Mouse (Mus musculus): ENCODE results near the gene Lsm7.

DNA sequence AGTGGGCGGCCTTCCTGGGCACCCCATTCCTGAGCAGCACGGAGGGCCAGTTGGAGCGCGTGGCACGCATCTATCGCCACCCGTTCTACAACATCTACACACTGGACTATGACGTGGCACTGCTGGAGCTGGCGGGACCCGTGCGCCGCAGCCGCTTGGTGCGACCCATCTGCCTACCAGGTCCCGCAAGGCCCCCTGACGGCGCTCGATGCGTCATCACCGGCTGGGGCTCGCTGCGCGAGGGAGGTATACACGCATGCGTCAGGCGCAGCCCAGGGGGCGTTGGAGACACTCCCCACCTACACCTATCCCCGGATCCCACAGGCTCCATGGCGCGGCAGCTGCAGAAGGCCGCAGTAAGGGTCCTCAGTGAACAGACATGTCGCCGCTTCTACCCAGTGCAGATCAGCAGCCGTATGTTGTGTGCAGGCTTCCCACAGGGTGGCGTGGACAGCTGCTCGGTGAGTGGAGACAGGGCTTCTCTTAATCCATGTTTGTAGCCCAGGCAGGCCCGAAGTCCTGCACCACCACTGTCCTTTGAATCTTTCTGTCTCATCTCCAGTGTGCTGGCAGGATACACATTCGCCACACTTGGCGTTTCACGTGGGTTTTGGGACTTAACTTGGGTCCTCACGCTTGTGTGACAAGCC, 43.0 kb upstream of the Lsm7 start:
- TF ChIP-seq CTCF (IDR thresholded peaks at IDR 0.05; ENCODE audit: borderline replicate concordance, control insufficient read depth, extremely low read depth, insufficient read depth, low read length, poor library complexity) (no peak), POLR2A (IDR thresholded peaks at IDR 0.05; ENCODE audit: control insufficient read depth, extremely low read depth, insufficient read depth, low read length, poor library complexity) (no peak)
